Mouse (Mus musculus) CH12.LX (cell line): ENCODE measurements around the gene Olfr550.

ENCODE experiments used
- BHLHE40 ChIP-seq: IDR thresholded peaks from 2 replicates; pipeline ENCODE4 v1.6.1; 2011; ENCODE audit warnings: mild to moderate bottlenecking, low read depth, low read length, improper control_type of control experiment
- CTCF ChIP-seq, 2 experiments: IDR thresholded peaks in 1 of 2; conservative IDR thresholded peaks in 1 of 2; 2 replicates each; pipeline ENCODE4 v1.5.1; 2011 to 2012; ENCODE audit warnings: low read depth in 2 of 2, low read length in 2 of 2, improper control_type of control experiment in 1 of 2, inconsistent platforms in 1 of 2, mild to moderate bottlenecking in 1 of 2, moderate library complexity in 1 of 2
- EP300 ChIP-seq: IDR thresholded peaks from 2 replicates; pipeline ENCODE4 v1.6.1; 2011; ENCODE audit warnings: low read length, improper control_type of control experiment
- MEF2A ChIP-seq: IDR thresholded peaks from 2 replicates; pipeline ENCODE4 v1.6.1; 2014; ENCODE audit warnings: low read depth, mild to moderate bottlenecking, inconsistent platforms, low read length, improper control_type of control experiment, borderline replicate concordance
- RAD21 ChIP-seq: IDR thresholded peaks from 2 replicates; pipeline ENCODE4 v1.6.1; 2011; ENCODE audit warnings: low read depth, mild to moderate bottlenecking, low read length, improper control_type of control experiment, moderate library complexity
- RCOR1 ChIP-seq: conservative IDR thresholded peaks from 2 replicates; pipeline ENCODE4 v1.6.1; 2012; ENCODE audit warnings: low read depth, mild to moderate bottlenecking, inconsistent platforms, low read length, improper control_type of control experiment
- TBP ChIP-seq: conservative IDR thresholded peaks from 2 replicates; pipeline ENCODE4 v1.6.1; 2011; ENCODE audit warnings: low read depth, low read length, improper control_type of control experiment
- ZMIZ1 ChIP-seq: IDR thresholded peaks from 2 replicates; pipeline ENCODE4 v1.6.1; 2012; ENCODE audit warnings: low read depth, mild to moderate bottlenecking, inconsistent platforms, low read length, improper control_type of control experiment
- ZNF384 ChIP-seq: IDR thresholded peaks from 2 replicates; pipeline ENCODE4 v1.6.1; 2012; ENCODE audit warnings: low read depth, low read length, improper control_type of control experiment, inconsistent platforms

DNA sequence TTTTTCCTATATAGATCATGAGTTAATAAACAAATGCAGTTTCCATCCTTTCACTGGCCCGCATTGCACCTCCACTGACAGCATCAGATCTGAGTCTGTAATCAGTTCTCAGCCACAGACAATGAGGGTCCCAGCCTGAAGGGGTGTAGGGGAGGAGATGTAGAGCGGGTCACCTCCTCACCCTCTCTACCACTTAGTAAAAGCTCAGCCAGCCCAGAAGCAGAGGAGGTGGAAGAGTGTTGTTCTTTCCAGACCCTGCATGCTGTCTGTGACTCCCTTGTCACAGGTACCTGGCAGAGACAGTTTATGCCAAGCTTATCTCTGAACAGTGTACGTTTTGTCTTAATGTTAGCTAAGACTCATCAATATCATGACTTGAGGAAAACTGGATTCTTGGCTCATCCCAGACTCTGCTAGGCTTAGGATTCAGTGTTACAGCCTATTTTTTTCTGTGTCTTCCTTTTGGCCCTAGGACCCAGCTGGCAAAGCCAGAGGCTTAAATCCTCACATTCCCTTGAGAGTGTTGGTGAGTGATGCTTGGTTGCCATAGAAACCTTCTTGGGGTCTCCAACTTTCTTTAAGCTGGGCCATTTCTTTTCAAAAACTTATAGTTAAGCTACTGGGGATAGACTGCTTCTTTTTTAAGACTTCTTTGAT lies 2.1 kb downstream of the Olfr550 start:
- TF ChIP-seq CTCF (conservative IDR thresholded peaks at IDR 0.05 in 1 of 2, IDR thresholded peaks at IDR 0.05 in 1 of 2; ENCODE audit: low read depth in 2 of 2, low read length in 2 of 2): no peak
- TF ChIP-seq ZMIZ1: no peak
- TF ChIP-seq TBP: no peak
- TF ChIP-seq BHLHE40: no peak
- no peak for TF ChIP-seq RCOR1
- TF ChIP-seq RAD21: no peak
- no peak for TF ChIP-seq EP300
- TF ChIP-seq ZNF384: no peak
- TF ChIP-seq MEF2A: no peak
